Mouse (Mus musculus): ENCODE measurements around the gene Atn1.

Atn1 gene

GRCm38 (mm10) chr6:124740888-124741761, 15.2 kb downstream of the Atn1 start, which contains the start of gene Grcc10:
Gene Grcc10 (minus strand): TSS chr6:124741374.
- peak; percentile 89 to 92 for DNase-seq (ENCODE audit: low spot score in 2 of 2)

GRCm38 (mm10) chr6:124740211-124740887, 16.0 kb downstream of the Atn1 start:
- peak; percentile 62 to 76 for DNase-seq (ENCODE audit: low spot score in 2 of 2)

- DNase-seq (ENCODE audit: low spot score in 2 of 2) = no peak
Observed at GRCm38 (mm10) chr6:124739231-124739796, 17.0 kb downstream of the Atn1 start.

GRCm38 (mm10) chr6:124738511-124739023, 17.8 kb downstream of the Atn1 start, which contains the start of gene Ptpn6:
Gene Ptpn6 (minus strand): TSS chr6:124738714.
- no peak for DNase-seq (ENCODE audit: low spot score in 2 of 2)

- DNase-seq (ENCODE audit: low spot score in 2 of 2) = peak in 1 of 2 experiments; percentile 52
Observed at GRCm38 (mm10) chr6:124737040-124737439, 19.3 kb downstream of the Atn1 start.

GRCm38 (mm10) chr6:124734417-124734816, 21.9 kb downstream of the Atn1 start:
- no peak for DNase-seq (ENCODE audit: low spot score in 2 of 2)

- no peak for DNase-seq (ENCODE audit: low spot score in 2 of 2)
Observed at GRCm38 (mm10) chr6:124732476-124733370, 23.6 kb downstream of the Atn1 start.

- no peak for DNase-seq (ENCODE audit: low spot score in 2 of 2)
Observed at GRCm38 (mm10) chr6:124731038-124731437, 25.3 kb downstream of the Atn1 start.

GRCm38 (mm10) chr6:124729850-124730705, 26.2 kb downstream of the Atn1 start:
- no peak for DNase-seq (ENCODE audit: low spot score in 2 of 2)

- DNase-seq (ENCODE audit: low spot score in 2 of 2) = no peak
Observed at GRCm38 (mm10) chr6:124728621-124729020, 27.7 kb downstream of the Atn1 start.

GRCm38 (mm10) chr6:124724472-124724871, 31.9 kb downstream of the Atn1 start:
- no peak for DNase-seq (ENCODE audit: low spot score in 2 of 2)

- DNase-seq (ENCODE audit: low spot score in 2 of 2) = no peak
Observed at GRCm38 (mm10) chr6:124723541-124723940, 32.8 kb downstream of the Atn1 start.

- no peak for DNase-seq (ENCODE audit: low spot score in 2 of 2)
Observed at GRCm38 (mm10) chr6:124722876-124723473, 33.3 kb downstream of the Atn1 start.

GRCm38 (mm10) chr6:124720904-124721303, 35.4 kb downstream of the Atn1 start:
- DNase-seq (ENCODE audit: low spot score in 2 of 2) = no peak

- no peak for DNase-seq (ENCODE audit: low spot score in 2 of 2)
Observed at GRCm38 (mm10) chr6:124719354-124719978, 36.9 kb downstream of the Atn1 start.

- DNase-seq (ENCODE audit: low spot score in 2 of 2) = no peak
Observed at GRCm38 (mm10) chr6:124718703-124719102, 37.6 kb downstream of the Atn1 start.

- DNase-seq (ENCODE audit: low spot score in 2 of 2) = no peak
Observed at GRCm38 (mm10) chr6:124717968-124718367, 38.4 kb downstream of the Atn1 start.

GRCm38 (mm10) chr6:124716864-124717490, 39.3 kb downstream of the Atn1 start:
- no peak for DNase-seq (ENCODE audit: low spot score in 2 of 2)

- no peak for DNase-seq (ENCODE audit: low spot score in 2 of 2)
Observed at GRCm38 (mm10) chr6:124712918-124713317, 43.4 kb downstream of the Atn1 start.
